Comparison of ENCODE assay signal across 25 mouse cellular contexts in genomic region chr3:90503444-90503843, GRCm38 (mm10). TPM values are rescaled to one million over a fixed set of nuclear protein-coding genes. Genes with fewer than 3 reads are reported as not detected.
DNase-seq lines count a peak whose midpoint lies in the region; ATAC-seq and TF ChIP-seq lines count a peak whose summit lies in the region.
"Had no signal": no experiment of that assay in that cellular context is flagged by ENCODE, and none has a peak within 500 bp of the region (broad histone marks: within the 10 kb centered on the region; RNA-seq: fewer than 3 reads in every experiment).

No protein-coding gene starts in this region.

- 0 out of 2 replicates have a peak, but pooled peaks have one; percentile 20 for TF ChIP-seq EP300 in lung, postnatal 0 days (IDR thresholded peaks at IDR 0.05)
- no peak for TF ChIP-seq EP300 in stomach, postnatal 0 days (optimal IDR thresholded peaks at IDR 0.05)

- WGBS in lung, postnatal 0 days = 56% methylated on average over 4 of the region's 4 CpGs
- WGBS in stomach, postnatal 0 days = 49% methylated on average over 4 of the region's 4 CpGs
- 87% methylated on average over 4 of the region's 4 CpGs for WGBS in heart, embryonic 10.5 days

- H3K4me1 ChIP-seq in lung, postnatal 0 days (ENCODE audit: insufficient read depth, low read depth, low read length) = peaks cover 16% of the 10 kb centered on the region; the same call in 1 of the 2 replicates
- peaks cover 4% of the 10 kb centered on the region; the same call in 1 of the 2 replicates for H3K4me1 ChIP-seq in stomach, postnatal 0 days (replicated peaks; ENCODE audit: control insufficient read depth, insufficient read depth)
- 0 out of 2 replicates have a peak, but pooled peaks cover 6% of the 10 kb centered on the region for H3K4me1 ChIP-seq in heart, embryonic 10.5 days

- ATAC-seq in lung, postnatal 0 days = no peak
- ATAC-seq in stomach, postnatal 0 days (ENCODE audit: low FRiP score, low TSS enrichment) = peak; percentile 91
- ATAC-seq: forebrain, embryonic 14.5 days; forebrain, embryonic 16.5 days; Patski had no signal

- H3K27me3 ChIP-seq in lung, postnatal 0 days (replicated peaks; ENCODE audit: insufficient read depth, low read length) = no peaks in the 10 kb centered on the region
- no peaks in the 10 kb centered on the region for H3K27me3 ChIP-seq in stomach, postnatal 0 days (ENCODE audit: control insufficient read depth, insufficient read depth, low read length)
- no peaks in the 10 kb centered on the region for H3K27me3 ChIP-seq in heart, embryonic 10.5 days (ENCODE audit: insufficient read depth, poor library complexity, severe bottlenecking)
- H3K27me3 ChIP-seq: CH12.LX; embryonic facial prominence, embryonic 12.5 days; embryonic facial prominence, embryonic 15.5 days; forebrain, embryonic 12.5 days; Patski had no signal

- H3K4me3 ChIP-seq in lung, postnatal 0 days (ENCODE audit: low read depth, low read length) = no peak overlapping the region
- H3K4me3 ChIP-seq in stomach, postnatal 0 days (ENCODE audit: low read depth, low read length) = no peak overlapping the region
- H3K4me3 ChIP-seq in heart, embryonic 10.5 days = no peak overlapping the region
- H3K4me3 ChIP-seq: embryonic facial prominence, embryonic 12.5 days; embryonic facial prominence, embryonic 15.5 days; erythroblast, embryonic 14.5 days; forebrain, embryonic 10.5 days; forebrain, embryonic 12.5 days had no signal

- TF ChIP-seq CTCF in lung, postnatal 0 days (IDR thresholded peaks at IDR 0.05) = no peak
- no peak for TF ChIP-seq CTCF in stomach, postnatal 0 days (IDR thresholded peaks at IDR 0.05; ENCODE audit: low read depth)

- H3K9ac ChIP-seq in lung, postnatal 0 days (replicated peaks; ENCODE audit: low read depth) = no peak overlapping the region
- no peak overlapping the region for H3K9ac ChIP-seq in stomach, postnatal 0 days (ENCODE audit: low read length)
- H3K9ac ChIP-seq: embryonic facial prominence, embryonic 12.5 days; embryonic facial prominence, embryonic 15.5 days; forebrain, embryonic 12.5 days had no signal

- DNase-seq in lung, postnatal 0 days (ENCODE audit: low spot score) = peak; percentile 51
- no peak for DNase-seq in lung, postnatal 36 days
- peak; percentile 42 for DNase-seq in induced T-regulatory cell, adult 2 months (ENCODE audit: low read depth)
- no peak for DNase-seq in stomach, postnatal 0 days (ENCODE audit: low spot score)
- DNase-seq in left cerebral cortex, postnatal 25 days (ENCODE audit: low spot score in 2 of 2) = no peak
- no peak for DNase-seq in heart, embryonic 10.5 days (ENCODE audit: low spot score)
- DNase-seq: adrenal gland, adult 8-10 months; adrenal gland, postnatal 14 days; adrenal gland, postnatal 36 days; cerebellum, adult 11-12 months; cerebellum, adult 2 months; cerebellum, adult 9-10 months; cerebellum, postnatal 10 days; cerebellum, postnatal 25 days had no signal

- no peak overlapping the region for H3K27ac ChIP-seq in lung, postnatal 0 days (ENCODE audit: low read length)
- H3K27ac ChIP-seq in stomach, postnatal 0 days (replicated peaks) = peak overlapping the region; percentile 56; the same call in 1 of the 2 replicates
- H3K27ac ChIP-seq in heart, embryonic 10.5 days = no peak overlapping the region
- H3K27ac ChIP-seq: embryonic facial prominence, embryonic 12.5 days; embryonic facial prominence, embryonic 15.5 days; forebrain, embryonic 10.5 days; forebrain, embryonic 12.5 days had no signal

- intact Hi-C loops in left cerebral cortex, postnatal 25 days (cut with DNase I) = no loop called here

- H3K4me2 ChIP-seq in lung, postnatal 0 days (replicated peaks; ENCODE audit: low read depth, low read length) = no peak overlapping the region
- H3K4me2 ChIP-seq in stomach, postnatal 0 days (replicated peaks; ENCODE audit: low read depth) = no peak overlapping the region
- H3K4me2 ChIP-seq: embryonic facial prominence, embryonic 12.5 days; embryonic facial prominence, embryonic 15.5 days; forebrain, embryonic 12.5 days had no signal

- H3K9me3 ChIP-seq in lung, postnatal 0 days (ENCODE audit: low read length) = no peaks in the 10 kb centered on the region
- H3K9me3 ChIP-seq in stomach, postnatal 0 days (ENCODE audit: control insufficient read depth, low read length) = no peaks in the 10 kb centered on the region
- no peaks in the 10 kb centered on the region for H3K9me3 ChIP-seq in heart, embryonic 10.5 days
- H3K9me3 ChIP-seq: embryonic facial prominence, embryonic 12.5 days; embryonic facial prominence, embryonic 15.5 days; forebrain, embryonic 10.5 days; forebrain, embryonic 12.5 days; G1E had no signal

- H3K36me3 ChIP-seq in lung, postnatal 0 days (ENCODE audit: insufficient read depth, low read length) = peaks cover 36% of the 10 kb centered on the region
- peaks cover 12% of the 10 kb centered on the region for H3K36me3 ChIP-seq in stomach, postnatal 0 days (ENCODE audit: control insufficient read depth, insufficient read depth, low read length)
- H3K36me3 ChIP-seq in heart, embryonic 10.5 days = peaks cover 91% of the 10 kb centered on the region

RNA-seq across cellular contexts. Expression of gene Chtop, which starts 5.9 kb away (rescaled TPM):
- polyA plus RNA-seq in lung, postnatal 0 days (2015; fragmentation: Nextera tagmentation; extraction: Ambion mirVana) = 85.8 and 87.8 TPM in 2 replicates
- polyA plus RNA-seq in stomach, postnatal 0 days (2015; fragmentation: Nextera tagmentation; extraction: Ambion mirVana) = 72.2 and 74.2 TPM in 2 replicates
- 100 to 1,000 TPM; 177 to 179 TPM for total RNA-seq in left cerebral cortex, postnatal 25 days (2021)
- 120 and 136 TPM in 2 replicates for polyA plus RNA-seq in heart, embryonic 10.5 days (2016; fragmentation: Nextera tagmentation; extraction: Ambion mirVana)

RNA-seq across cellular contexts. Expression of gene S100a1, which starts 10.7 kb away (rescaled TPM):
- 289 and 309 TPM in 2 replicates for polyA plus RNA-seq in lung, postnatal 0 days (2015; fragmentation: Nextera tagmentation; extraction: Ambion mirVana)
- 386 TPM in 2 replicates for polyA plus RNA-seq in stomach, postnatal 0 days (2015; fragmentation: Nextera tagmentation; extraction: Ambion mirVana)
- total RNA-seq in left cerebral cortex, postnatal 25 days (2021) = 100 to 1,000 TPM; 113 to 116 TPM
- polyA plus RNA-seq in heart, embryonic 10.5 days (2016; fragmentation: Nextera tagmentation; extraction: Ambion mirVana) = 64.6 and 111 TPM in 2 replicates

RNA-seq across cellular contexts. Expression of gene S100a13, which starts 10.8 kb away (rescaled TPM):
- 159 and 167 TPM in 2 replicates for polyA plus RNA-seq in lung, postnatal 0 days (2015; fragmentation: Nextera tagmentation; extraction: Ambion mirVana)
- 66.7 and 73.6 TPM in 2 replicates for polyA plus RNA-seq in stomach, postnatal 0 days (2015; fragmentation: Nextera tagmentation; extraction: Ambion mirVana)
- 10 to 100 TPM; 17.0 to 21.1 TPM for total RNA-seq in left cerebral cortex, postnatal 25 days (2021)
- 32.3 and 52.5 TPM in 2 replicates for polyA plus RNA-seq in heart, embryonic 10.5 days (2016; fragmentation: Nextera tagmentation; extraction: Ambion mirVana)

RNA-seq across cellular contexts. Expression of gene Snapin, which starts 12.6 kb away (rescaled TPM):
- polyA plus RNA-seq in lung, postnatal 0 days (2015; fragmentation: Nextera tagmentation; extraction: Ambion mirVana) = 97.9 and 101 TPM in 2 replicates
- 63.4 and 68.2 TPM in 2 replicates for polyA plus RNA-seq in stomach, postnatal 0 days (2015; fragmentation: Nextera tagmentation; extraction: Ambion mirVana)
- total RNA-seq in left cerebral cortex, postnatal 25 days (2021) = 10 to 100 TPM; 46.6 to 52.8 TPM
- 71.7 and 74.4 TPM in 2 replicates for polyA plus RNA-seq in heart, embryonic 10.5 days (2016; fragmentation: Nextera tagmentation; extraction: Ambion mirVana)

RNA-seq across cellular contexts. Expression of gene S100a14, which starts 23.2 kb away (rescaled TPM):
- 77.5 and 100 TPM in 2 replicates for polyA plus RNA-seq in lung, postnatal 0 days (2015; fragmentation: Nextera tagmentation; extraction: Ambion mirVana)
- 271 and 299 TPM in 2 replicates for polyA plus RNA-seq in stomach, postnatal 0 days (2015; fragmentation: Nextera tagmentation; extraction: Ambion mirVana)
- under 1 TPM; 0.50 to 0.71 TPM for total RNA-seq in left cerebral cortex, postnatal 25 days (2021)
- polyA plus RNA-seq in heart, embryonic 10.5 days (2016; fragmentation: Nextera tagmentation; extraction: Ambion mirVana) = 0.28 TPM in 1 of 2 replicates, not detected in the other
- total RNA-seq: CH12.LX, G1E had no signal
- polyA plus RNA-seq: cerebellum, adult 2 months; cortical plate, adult 2 months; erythroblast, embryonic 14.5 days; forebrain, embryonic 10.5 days; forebrain, embryonic 14.5 days; forebrain, embryonic 16.5 days; G1E had no signal

Comparison
In these comparisons a context has a peak if more than half of its experiments do, and no peak if none do; other contexts are left out.
1. DNase-seq: peak in lung, postnatal 0 days (single experiment) and induced T-regulatory cell, adult 2 months (single experiment); none in lung, postnatal 36 days (single experiment), stomach, postnatal 0 days (single experiment), left cerebral cortex, postnatal 25 days (0 of 2) and heart, embryonic 10.5 days (single experiment).